In the genomic region with DNA sequence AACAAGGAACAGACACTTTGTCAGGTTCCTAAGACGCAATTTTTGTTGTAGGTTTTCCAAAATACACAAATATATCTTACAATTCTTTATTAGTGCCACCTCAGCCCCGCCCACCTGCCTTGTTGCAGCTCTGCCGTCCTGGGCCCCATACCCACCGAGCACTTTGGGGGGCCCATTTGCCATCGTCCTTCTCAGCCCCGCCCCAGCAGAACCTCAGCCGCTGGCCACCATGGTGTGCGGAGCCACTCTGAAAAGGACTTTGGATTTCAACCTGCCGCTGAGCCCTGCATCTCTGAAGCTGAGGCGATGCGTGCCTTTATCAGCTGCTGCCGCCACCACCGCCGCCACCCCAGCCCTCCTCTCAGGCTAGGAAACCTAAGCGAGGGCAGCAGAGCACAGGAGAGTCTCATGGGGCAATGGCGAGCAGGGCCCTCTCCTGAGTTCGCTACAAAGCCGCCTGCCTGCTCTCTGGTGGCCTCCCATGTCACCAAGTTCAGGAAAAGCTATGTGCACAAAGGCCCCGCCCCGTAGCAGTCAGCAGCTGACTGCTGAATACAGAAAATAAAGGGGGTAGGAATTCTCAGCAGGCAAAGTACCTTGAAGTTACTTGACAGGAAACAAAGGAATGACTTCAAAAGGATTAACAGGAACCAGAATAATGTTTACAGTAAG, we compare ENCODE assay signal across 8 mouse cellular contexts. TPM values are rescaled to one million over a fixed set of nuclear protein-coding genes. Genes with fewer than 3 reads are reported as not detected.
A peak's percentile ranks its signal among the peaks of the same experiment; 100 is the strongest.
DNase-seq lines count a peak whose midpoint lies in the region; ATAC-seq and TF ChIP-seq lines count a peak whose summit lies in the region.

No protein-coding gene starts in this region.

- no peak overlapping the region for H3K9ac ChIP-seq in embryonic facial prominence, embryonic 14.5 days (ENCODE audit: low read depth, low read length)
- peak overlapping the region; percentile 33; the same call in 1 of the 2 replicates for H3K9ac ChIP-seq in hindbrain, postnatal 0 days (replicated peaks; ENCODE audit: low read length)
- H3K9ac ChIP-seq in lung, postnatal 0 days (replicated peaks; ENCODE audit: low read depth), result no peak overlapping the region

- no peak for TF ChIP-seq EP300 in lung, postnatal 0 days (IDR thresholded peaks at IDR 0.05)

- peak; percentile 3 for DNase-seq in kidney, adult 2 months
- no peak for DNase-seq in kidney, adult 9 months
- peak; percentile 57 for DNase-seq in embryonic facial prominence, embryonic 14.5 days (ENCODE audit: low spot score)
- DNase-seq in hindbrain, postnatal 0 days (ENCODE audit: low spot score), result no peak
- DNase-seq in lung, postnatal 0 days (ENCODE audit: low spot score), result peak; percentile 13
- peak; percentile 19 for DNase-seq in yolk sac, embryonic 10.5 days (ENCODE audit: low spot score)
- no peak for DNase-seq in left cerebral cortex, adult 11 months (ENCODE audit: low spot score)
- DNase-seq in right cerebral cortex, postnatal 36 days (ENCODE audit: low spot score in 2 of 2), result no peak

- no peaks in the 10 kb centered on the region for H3K4me1 ChIP-seq in kidney, adult 2 months (ENCODE audit: control insufficient read depth, insufficient read depth, low read length)
- H3K4me1 ChIP-seq in embryonic facial prominence, embryonic 14.5 days (ENCODE audit: control insufficient read depth, insufficient read depth, low read length), result no peaks in the 10 kb centered on the region
- H3K4me1 ChIP-seq in hindbrain, postnatal 0 days (ENCODE audit: insufficient read depth, low read length), result no peaks in the 10 kb centered on the region
- H3K4me1 ChIP-seq in lung, postnatal 0 days (ENCODE audit: insufficient read depth, low read depth, low read length), result no peaks in the 10 kb centered on the region

- WGBS in kidney, adult 2 months, result 11% methylated on average over 20 of the region's 20 CpGs
- WGBS in embryonic facial prominence, embryonic 14.5 days, result 11% methylated on average over 20 of the region's 20 CpGs
- 8% methylated on average over 20 of the region's 20 CpGs for WGBS in hindbrain, postnatal 0 days
- 13% methylated on average over 20 of the region's 20 CpGs for WGBS in lung, postnatal 0 days

- peak overlapping the region; percentile 33 for H3K4me2 ChIP-seq in embryonic facial prominence, embryonic 14.5 days (ENCODE audit: low read depth, low read length)
- H3K4me2 ChIP-seq in hindbrain, postnatal 0 days (ENCODE audit: low read depth, low read length), result peak overlapping the region; percentile 49
- no peak overlapping the region for H3K4me2 ChIP-seq in lung, postnatal 0 days (replicated peaks; ENCODE audit: low read depth, low read length)

- H3K27me3 ChIP-seq in kidney, adult 2 months (replicated peaks; ENCODE audit: control insufficient read depth, insufficient read depth, low read length), result no peaks in the 10 kb centered on the region
- H3K27me3 ChIP-seq in embryonic facial prominence, embryonic 14.5 days (replicated peaks; ENCODE audit: control insufficient read depth, insufficient read depth, low read length), result peaks cover 23% of the 10 kb centered on the region
- H3K27me3 ChIP-seq in hindbrain, postnatal 0 days (ENCODE audit: insufficient read depth, low read length), result peaks cover 11% of the 10 kb centered on the region; the same call in 1 of the 2 replicates
- H3K27me3 ChIP-seq in lung, postnatal 0 days (replicated peaks; ENCODE audit: insufficient read depth, low read length), result 0 out of 2 replicates have a peak, but pooled peaks cover 9% of the 10 kb centered on the region

- no peak for TF ChIP-seq POLR2A in kidney, adult 2 months (IDR thresholded peaks at IDR 0.05; ENCODE audit: low read depth, low read length)

- no peak for TF ChIP-seq CTCF in kidney, adult 2 months (conservative IDR thresholded peaks at IDR 0.05; ENCODE audit: insufficient read depth, insufficient read length, low read depth, low read length)
- TF ChIP-seq CTCF in hindbrain, postnatal 0 days (IDR thresholded peaks at IDR 0.05; ENCODE audit: low read depth), result no peak
- TF ChIP-seq CTCF in lung, postnatal 0 days (IDR thresholded peaks at IDR 0.05), result no peak

- H3K9me3 ChIP-seq in embryonic facial prominence, embryonic 14.5 days (ENCODE audit: control insufficient read depth, low read length), result 0 out of 2 replicates have a peak, but pooled peaks cover 3% of the 10 kb centered on the region
- no peaks in the 10 kb centered on the region for H3K9me3 ChIP-seq in hindbrain, postnatal 0 days (ENCODE audit: low read length)
- no peaks in the 10 kb centered on the region for H3K9me3 ChIP-seq in lung, postnatal 0 days (ENCODE audit: low read length)

- ATAC-seq in embryonic facial prominence, embryonic 14.5 days (ENCODE audit: low read depth), result peak; percentile 80
- peak; percentile 49; the same call in 1 of the 2 replicates for ATAC-seq in hindbrain, postnatal 0 days
- ATAC-seq in lung, postnatal 0 days, result no peak

- no peak overlapping the region for H3K4me3 ChIP-seq in kidney, adult 2 months (ENCODE audit: insufficient read depth, low read depth, low read length)
- peak overlapping the region; percentile 17; the same call in 1 of the 2 replicates for H3K4me3 ChIP-seq in embryonic facial prominence, embryonic 14.5 days (ENCODE audit: low read depth, low read length)
- H3K4me3 ChIP-seq in hindbrain, postnatal 0 days (ENCODE audit: low read length), result peak overlapping the region; percentile 21
- H3K4me3 ChIP-seq in lung, postnatal 0 days (ENCODE audit: low read depth, low read length), result no peak overlapping the region

- H3K36me3 ChIP-seq in kidney, adult 2 months (ENCODE audit: control insufficient read depth, insufficient read depth, low read length), result no peaks in the 10 kb centered on the region
- H3K36me3 ChIP-seq in embryonic facial prominence, embryonic 14.5 days (ENCODE audit: control insufficient read depth, insufficient read depth, low read length), result no peaks in the 10 kb centered on the region
- H3K36me3 ChIP-seq in hindbrain, postnatal 0 days (ENCODE audit: insufficient read depth, low read length), result no peaks in the 10 kb centered on the region
- H3K36me3 ChIP-seq in lung, postnatal 0 days (ENCODE audit: insufficient read depth, low read length), result no peaks in the 10 kb centered on the region

- H3K27ac ChIP-seq in kidney, adult 2 months (ENCODE audit: insufficient read depth, low read depth, low read length), result no peak overlapping the region
- no peak overlapping the region for H3K27ac ChIP-seq in embryonic facial prominence, embryonic 14.5 days (replicated peaks; ENCODE audit: low read depth, low read length)
- H3K27ac ChIP-seq in hindbrain, postnatal 0 days, result no peak overlapping the region; the same call in 1 of the 2 replicates
- H3K27ac ChIP-seq in lung, postnatal 0 days (ENCODE audit: low read length), result no peak overlapping the region

RNA-seq across cellular contexts. Expression of a gene that starts 28.4 kb away (rescaled TPM):
- polyA plus RNA-seq in kidney, adult 2 months (2012; rRNA removed), result 0.19 TPM in 1 of 2 replicates, not detected in the other
- not detected in 2 replicates for polyA plus RNA-seq in embryonic facial prominence, embryonic 14.5 days (2014; fragmentation: Nextera tagmentation; extraction: Ambion mirVana)
- not detected in 2 replicates for total RNA-seq in hindbrain, postnatal 0 days (2014; rRNA removed)
- polyA plus RNA-seq in hindbrain, postnatal 0 days (2015; fragmentation: Nextera tagmentation; extraction: Ambion mirVana), result not detected in 2 replicates
- polyA plus RNA-seq in lung, postnatal 0 days (2015; fragmentation: Nextera tagmentation; extraction: Ambion mirVana), result not detected in 2 replicates

RNA-seq across cellular contexts. Expression of a gene that starts 52.0 kb away (rescaled TPM):
- not detected in 2 replicates for polyA plus RNA-seq in kidney, adult 2 months (2012; rRNA removed)
- not detected in 2 replicates for polyA plus RNA-seq in embryonic facial prominence, embryonic 14.5 days (2014; fragmentation: Nextera tagmentation; extraction: Ambion mirVana)
- not detected in 2 replicates for total RNA-seq in hindbrain, postnatal 0 days (2014; rRNA removed)
- polyA plus RNA-seq in hindbrain, postnatal 0 days (2015; fragmentation: Nextera tagmentation; extraction: Ambion mirVana), result not detected in 2 replicates
- not detected in 2 replicates for polyA plus RNA-seq in lung, postnatal 0 days (2015; fragmentation: Nextera tagmentation; extraction: Ambion mirVana)

Comparison
In these comparisons a context has a peak if more than half of its experiments do, and no peak if none do; other contexts are left out.
1. DNase-seq: peak in kidney, adult 2 months (single experiment), embryonic facial prominence, embryonic 14.5 days (single experiment), lung, postnatal 0 days (single experiment) and yolk sac, embryonic 10.5 days (single experiment); none in kidney, adult 9 months (single experiment), hindbrain, postnatal 0 days (single experiment), left cerebral cortex, adult 11 months (single experiment) and right cerebral cortex, postnatal 36 days (0 of 2).
2. H3K4me3 ChIP-seq: peak in embryonic facial prominence, embryonic 14.5 days (single experiment) and hindbrain, postnatal 0 days (single experiment); none in kidney, adult 2 months (single experiment) and lung, postnatal 0 days (single experiment).